ENCODE assay signal across 11 mouse cellular contexts in the genomic region with DNA sequence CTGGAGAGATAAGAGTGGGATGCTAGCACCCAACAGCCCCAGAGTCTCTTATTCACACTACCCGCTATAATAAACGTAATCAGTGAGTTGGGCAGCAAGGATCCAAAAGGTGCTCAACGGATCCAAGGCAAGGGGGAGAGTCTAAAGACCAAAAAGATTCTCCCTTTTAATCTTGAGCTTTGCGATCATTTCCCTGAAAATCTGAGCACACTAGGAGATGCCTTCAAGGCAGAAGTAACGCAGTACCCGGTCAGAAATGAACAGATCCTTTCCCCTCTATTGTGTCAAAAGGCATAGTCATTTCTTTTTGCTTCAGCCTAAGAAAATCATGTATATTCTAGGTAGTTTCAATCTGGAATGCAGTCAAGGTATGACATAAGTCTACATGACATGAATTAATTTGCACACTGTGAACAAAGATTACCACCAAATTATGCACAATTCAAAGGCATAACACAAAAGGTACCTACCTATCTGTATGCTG. TPM values are rescaled to one million over a fixed set of nuclear protein-coding genes. Genes with fewer than 3 reads are reported as not detected.
DNase-seq lines count a peak whose midpoint lies in the region; ATAC-seq and TF ChIP-seq lines count a peak whose summit lies in the region.
"Had no signal": no experiment of that assay in that cellular context is flagged by ENCODE, and none has a peak within 500 bp of the region (broad histone marks: within the 10 kb centered on the region; RNA-seq: fewer than 3 reads in every experiment).

No protein-coding gene starts in this region.

- no peak overlapping the region for H3K27ac ChIP-seq in intestine, embryonic 14.5 days (ENCODE audit: low read depth)
- H3K27ac ChIP-seq in intestine, embryonic 16.5 days (ENCODE audit: low read length): no peak overlapping the region
- no peak overlapping the region for H3K27ac ChIP-seq in embryonic facial prominence, embryonic 15.5 days (replicated peaks)
- peak overlapping the region; percentile 93 for H3K27ac ChIP-seq in hindbrain, embryonic 16.5 days (ENCODE audit: low read depth, low read length)
- peak overlapping the region; percentile 91 for H3K27ac ChIP-seq in midbrain, postnatal 0 days (ENCODE audit: low read depth, low read length)
- H3K27ac ChIP-seq: macrophage had no signal

- H3K4me2 ChIP-seq in intestine, embryonic 14.5 days (ENCODE audit: low read length): peak overlapping the region; percentile 74; the same call in 1 of the 2 replicates
- H3K4me2 ChIP-seq in intestine, embryonic 16.5 days (ENCODE audit: low read depth, low read length): no peak overlapping the region
- H3K4me2 ChIP-seq in embryonic facial prominence, embryonic 15.5 days (replicated peaks): peak overlapping the region; percentile 53; the same call in 1 of the 2 replicates
- peak overlapping the region; percentile 76 for H3K4me2 ChIP-seq in hindbrain, embryonic 16.5 days (ENCODE audit: low read length)
- peak overlapping the region; percentile 70 for H3K4me2 ChIP-seq in midbrain, postnatal 0 days (ENCODE audit: low read depth, low read length, poor library complexity, severe bottlenecking)

- ATAC-seq in intestine, embryonic 14.5 days (replicated peaks; ENCODE audit: low FRiP score, low TSS enrichment, low read depth): no peak
- no peak for ATAC-seq in intestine, embryonic 16.5 days
- ATAC-seq in embryonic facial prominence, embryonic 15.5 days (ENCODE audit: insufficient number of reproducible peaks, low FRiP score, low TSS enrichment, low read depth): no peak
- ATAC-seq in hindbrain, embryonic 16.5 days: 0 out of 2 replicates have a peak, but pooled peaks have one; percentile 1
- no peak for ATAC-seq in midbrain, postnatal 0 days (ENCODE audit: low FRiP score)
- ATAC-seq in granulocyte monocyte progenitor cell, adult 5-6 weeks (replicated peaks; ENCODE audit: poor library complexity, severe bottlenecking): no peak

- H3K36me3 ChIP-seq in intestine, embryonic 14.5 days (ENCODE audit: control insufficient read depth, insufficient read depth, low read length): no peaks in the 10 kb centered on the region
- no peaks in the 10 kb centered on the region for H3K36me3 ChIP-seq in intestine, embryonic 16.5 days (ENCODE audit: control insufficient read depth, insufficient read depth, low read length)
- H3K36me3 ChIP-seq in embryonic facial prominence, embryonic 15.5 days: no peaks in the 10 kb centered on the region
- no peaks in the 10 kb centered on the region for H3K36me3 ChIP-seq in hindbrain, embryonic 16.5 days (ENCODE audit: control insufficient read depth, insufficient read depth, low read length)
- H3K36me3 ChIP-seq in midbrain, postnatal 0 days (ENCODE audit: insufficient read depth, low read length): no peaks in the 10 kb centered on the region

- H3K27me3 ChIP-seq in intestine, embryonic 14.5 days (replicated peaks; ENCODE audit: control insufficient read depth, insufficient read depth, low read length): peaks cover 27% of the 10 kb centered on the region
- H3K27me3 ChIP-seq in intestine, embryonic 16.5 days (replicated peaks; ENCODE audit: control insufficient read depth, insufficient read depth, low read length): peaks cover 20% of the 10 kb centered on the region; the same call in 1 of the 2 replicates
- peaks cover 29% of the 10 kb centered on the region for H3K27me3 ChIP-seq in embryonic facial prominence, embryonic 15.5 days
- no peaks in the 10 kb centered on the region for H3K27me3 ChIP-seq in hindbrain, embryonic 16.5 days (replicated peaks; ENCODE audit: control insufficient read depth, insufficient read depth, low read length)
- no peaks in the 10 kb centered on the region for H3K27me3 ChIP-seq in midbrain, postnatal 0 days (ENCODE audit: insufficient read depth, low read length)

- no peak for DNase-seq in intestine, embryonic 14.5 days (ENCODE audit: low spot score)
- peak; percentile 23 for DNase-seq in midbrain, postnatal 0 days (ENCODE audit: low spot score)
- DNase-seq in kidney, adult 9 months: no peak
- DNase-seq in gastrocnemius, adult 8-10 months (ENCODE audit: low spot score in 2 of 2): no peak
- DNase-seq: heart, postnatal 14 days had no signal

- peaks cover 6% of the 10 kb centered on the region; the same call in 1 of the 2 replicates for H3K4me1 ChIP-seq in intestine, embryonic 14.5 days (replicated peaks; ENCODE audit: control insufficient read depth, insufficient read depth, low read length)
- peaks cover 14% of the 10 kb centered on the region for H3K4me1 ChIP-seq in intestine, embryonic 16.5 days (ENCODE audit: control insufficient read depth, insufficient read depth, low read length)
- peaks cover 18% of the 10 kb centered on the region for H3K4me1 ChIP-seq in embryonic facial prominence, embryonic 15.5 days
- H3K4me1 ChIP-seq in hindbrain, embryonic 16.5 days (ENCODE audit: control insufficient read depth, insufficient read depth, low read depth, low read length): peaks cover 10% of the 10 kb centered on the region
- H3K4me1 ChIP-seq in midbrain, postnatal 0 days (ENCODE audit: insufficient read depth, low read length): no peaks in the 10 kb centered on the region

- no peak overlapping the region for H3K9ac ChIP-seq in intestine, embryonic 14.5 days (ENCODE audit: low read length)
- H3K9ac ChIP-seq in intestine, embryonic 16.5 days (ENCODE audit: low read depth, low read length): no peak overlapping the region
- H3K9ac ChIP-seq in embryonic facial prominence, embryonic 15.5 days: no peak overlapping the region
- peak overlapping the region; percentile 72 for H3K9ac ChIP-seq in hindbrain, embryonic 16.5 days (ENCODE audit: low read depth, low read length)
- H3K9ac ChIP-seq in midbrain, postnatal 0 days (replicated peaks; ENCODE audit: low read length, poor library complexity, severe bottlenecking): peak overlapping the region; percentile 91

- peak overlapping the region; percentile 39; the same call in 1 of the 2 replicates for H3K4me3 ChIP-seq in intestine, embryonic 14.5 days (ENCODE audit: low read depth, low read length)
- no peak overlapping the region for H3K4me3 ChIP-seq in intestine, embryonic 16.5 days (ENCODE audit: low read length)
- H3K4me3 ChIP-seq in embryonic facial prominence, embryonic 15.5 days (replicated peaks): peak overlapping the region; percentile 43; the same call in 1 of the 2 replicates
- peak overlapping the region; percentile 59 for H3K4me3 ChIP-seq in hindbrain, embryonic 16.5 days (ENCODE audit: low read length)
- H3K4me3 ChIP-seq in midbrain, postnatal 0 days (ENCODE audit: low read depth, low read length): peak overlapping the region; percentile 84

- H3K9me3 ChIP-seq in intestine, embryonic 14.5 days (ENCODE audit: control insufficient read depth, low read length): no peaks in the 10 kb centered on the region
- H3K9me3 ChIP-seq in intestine, embryonic 16.5 days (ENCODE audit: control insufficient read depth, low read length): no peaks in the 10 kb centered on the region
- H3K9me3 ChIP-seq in embryonic facial prominence, embryonic 15.5 days (replicated peaks): no peaks in the 10 kb centered on the region
- no peaks in the 10 kb centered on the region for H3K9me3 ChIP-seq in hindbrain, embryonic 16.5 days (ENCODE audit: control insufficient read depth, low read length)
- H3K9me3 ChIP-seq in midbrain, postnatal 0 days (ENCODE audit: low read length): no peaks in the 10 kb centered on the region

- WGBS in intestine, embryonic 14.5 days: 27% methylated on average over 6 of the region's 6 CpGs
- 30% methylated on average over 6 of the region's 6 CpGs for WGBS in intestine, embryonic 16.5 days
- WGBS in embryonic facial prominence, embryonic 15.5 days: 19% methylated on average over 6 of the region's 6 CpGs
- WGBS in hindbrain, embryonic 16.5 days: 6% methylated on average over 6 of the region's 6 CpGs
- 4% methylated on average over 6 of the region's 6 CpGs for WGBS in midbrain, postnatal 0 days

- no peak for TF ChIP-seq CTCF in midbrain, postnatal 0 days (IDR thresholded peaks at IDR 0.05)

RNA-seq across cellular contexts. Expression of a gene that starts 0.8 kb away (rescaled TPM):
- 2.3 and 2.9 TPM in 2 replicates for polyA plus RNA-seq in intestine, embryonic 14.5 days (2014; fragmentation: Nextera tagmentation; extraction: Ambion mirVana)
- 0.95 and 1.4 TPM in 2 replicates for polyA plus RNA-seq in intestine, embryonic 16.5 days (2015; fragmentation: Nextera tagmentation; extraction: Ambion mirVana)
- polyA plus RNA-seq in embryonic facial prominence, embryonic 15.5 days (2015; fragmentation: Nextera tagmentation; extraction: Ambion mirVana): 1.6 and 1.8 TPM in 2 replicates
- 186 and 187 TPM in 2 replicates for polyA plus RNA-seq in hindbrain, embryonic 16.5 days (2015; fragmentation: Nextera tagmentation; extraction: Ambion mirVana)
- total RNA-seq in midbrain, postnatal 0 days (2014; rRNA removed): 195 and 220 TPM in 2 replicates
- 192 and 207 TPM in 2 replicates for polyA plus RNA-seq in midbrain, postnatal 0 days (2015; fragmentation: Nextera tagmentation; extraction: Ambion mirVana)
- under 1 TPM; 0.07 to 0.21 (median 0.15) TPM for total RNA-seq in gastrocnemius, adult 8-10 months (2022)
- not detected in 2 replicates for total RNA-seq in granulocyte monocyte progenitor cell, adult 5-6 weeks (2014; fragmentation: Nextera tagmentation)
- not detected in 2 replicates for total RNA-seq in granulocyte monocyte progenitor cell, adult 5-6 weeks (2017)
- total RNA-seq: liver, adult 2 months had no signal
- polyA plus RNA-seq: liver, adult 2 months; macrophage had no signal

Comparison
In these comparisons a context has a peak if more than half of its experiments do, and no peak if none do; other contexts are left out.
1. H3K27ac ChIP-seq: peak in hindbrain, embryonic 16.5 days (single experiment) and midbrain, postnatal 0 days (single experiment); none in intestine, embryonic 14.5 days (single experiment), intestine, embryonic 16.5 days (single experiment) and embryonic facial prominence, embryonic 15.5 days (single experiment).
2. H3K9ac ChIP-seq: peak in hindbrain, embryonic 16.5 days (single experiment) and midbrain, postnatal 0 days (single experiment); none in intestine, embryonic 14.5 days (single experiment), intestine, embryonic 16.5 days (single experiment) and embryonic facial prominence, embryonic 15.5 days (single experiment).
3. RNA of a gene that starts 0.8 kb away (polyA plus RNA-seq): 192 to 207 TPM in midbrain, postnatal 0 days and 186 to 187 TPM in hindbrain, embryonic 16.5 days; 2.3 to 2.9 TPM in intestine, embryonic 14.5 days, 1.6 to 1.8 TPM in embryonic facial prominence, embryonic 15.5 days and 0.95 to 1.4 TPM in intestine, embryonic 16.5 days; every median in the first group is over 10 times any median in the second.